Mouse (Mus musculus) heart, adult 18-20 months (tissue): ENCODE measurements around the gene 1700020N01Rik. TPM values are rescaled to one million over a fixed set of nuclear protein-coding genes. Genes with fewer than 3 reads are reported as not detected.

Experiments used
- DNase-seq, 2 experiments: peaks; one replicate each; pipeline ENCODE4 v3.0.0; 2021 to 2022; ENCODE audit warnings: mixed read lengths in 1 of 2
- total RNA-seq, 2 experiments: library from RNA; stranded (reverse); gene quantifications; 2 replicates each; pipeline ENCODE4 v1.2.3; 2021

Gene 1700020N01Rik
- total RNA-seq, 2 experiments from 2014 or later, result not detected

GRCm38 (mm10) chr10:21604476-21604875 lies 11.5 kb downstream of the 1700020N01Rik start:
- DNase-seq, result no peak

- peak; percentile 83 to 85 for DNase-seq
Measured at GRCm38 (mm10) chr10:21605011-21605571, 12.1 kb downstream of the 1700020N01Rik start.

GRCm38 (mm10) chr10:21605601-21606000 lies 12.7 kb downstream of the 1700020N01Rik start:
- no peak for DNase-seq

GRCm38 (mm10) chr10:21606931-21607330 lies 14.0 kb downstream of the 1700020N01Rik start:
- no peak for DNase-seq

GRCm38 (mm10) chr10:21609583-21609982 lies 16.6 kb downstream of the 1700020N01Rik start:
- DNase-seq, result peak; percentile 56 to 83

- no peak for DNase-seq
Measured at GRCm38 (mm10) chr10:21613021-21613860, 20.3 kb downstream of the 1700020N01Rik start.

GRCm38 (mm10) chr10:21614520-21614919 lies 21.6 kb downstream of the 1700020N01Rik start:
- no peak for DNase-seq

GRCm38 (mm10) chr10:21618745-21619508 lies 26.0 kb downstream of the 1700020N01Rik start:
- DNase-seq, result peak in 1 of 2 experiments; percentile 38

GRCm38 (mm10) chr10:21622065-21622464 lies 29.1 kb downstream of the 1700020N01Rik start:
- DNase-seq, result no peak

- peak; percentile 88 to 92 for DNase-seq
Measured at GRCm38 (mm10) chr10:21628555-21628954, 35.6 kb downstream of the 1700020N01Rik start.

- no peak for DNase-seq
Measured at GRCm38 (mm10) chr10:21629031-21629740, 36.2 kb downstream of the 1700020N01Rik start.

GRCm38 (mm10) chr10:21631481-21631880 lies 38.5 kb downstream of the 1700020N01Rik start:
- peak in 1 of 2 experiments; percentile 41 for DNase-seq

GRCm38 (mm10) chr10:21632687-21633086 lies 39.7 kb downstream of the 1700020N01Rik start:
- no peak for DNase-seq

GRCm38 (mm10) chr10:21635988-21636710 lies 43.2 kb downstream of the 1700020N01Rik start:
- DNase-seq, result peak; percentile 37 to 50

GRCm38 (mm10) chr10:21636711-21637081 lies 43.8 kb downstream of the 1700020N01Rik start:
- peak; percentile 86 to 90 for DNase-seq

- DNase-seq, result peak in 1 of 2 experiments; percentile 39
Measured at GRCm38 (mm10) chr10:21651388-21651787, 58.4 kb downstream of the 1700020N01Rik start.

- no peak for DNase-seq
Measured at GRCm38 (mm10) chr10:21652426-21653345, 59.7 kb downstream of the 1700020N01Rik start.

GRCm38 (mm10) chr10:21653469-21653868 lies 60.5 kb downstream of the 1700020N01Rik start:
- no peak for DNase-seq

- DNase-seq, result no peak
Measured at GRCm38 (mm10) chr10:21659576-21660246, 66.8 kb downstream of the 1700020N01Rik start.

GRCm38 (mm10) chr10:21668976-21669375 lies 76.0 kb downstream of the 1700020N01Rik start:
- DNase-seq, result peak; percentile 44 to 71
